Comparison of ENCODE assay signal across 27 mouse cellular contexts in genomic region chr11:113632303-113632702, GRCm38 (mm10). TPM values are rescaled to one million over a fixed set of nuclear protein-coding genes. Genes with fewer than 3 reads are reported as not detected.
DNase-seq lines count a peak whose midpoint lies in the region; ATAC-seq and TF ChIP-seq lines count a peak whose summit lies in the region.
"Had no signal": no experiment of that assay in that cellular context is flagged by ENCODE, and none has a peak within 500 bp of the region (broad histone marks: within the 10 kb centered on the region; RNA-seq: fewer than 3 reads in every experiment).

No protein-coding gene starts in this region.

- peak overlapping the region; percentile 57 for H3K4me2 ChIP-seq in intestine, postnatal 0 days (replicated peaks; ENCODE audit: low read depth)
- H3K4me2 ChIP-seq in liver, postnatal 0 days (ENCODE audit: low read depth, low read length) = peak overlapping the region; percentile 54
- H3K4me2 ChIP-seq: embryonic facial prominence, embryonic 12.5 days; forebrain, embryonic 13.5 days; hindbrain, embryonic 15.5 days; midbrain, embryonic 11.5 days; neural tube, embryonic 12.5 days had no signal

- ATAC-seq in intestine, postnatal 0 days = peak; percentile 38; the same call in 1 of the 2 replicates
- ATAC-seq in liver, postnatal 0 days = peak; percentile 19; the same call in 1 of the 2 replicates
- ATAC-seq: forebrain, embryonic 13.5 days had no signal

- no peaks in the 10 kb centered on the region for H3K9me3 ChIP-seq in intestine, postnatal 0 days (ENCODE audit: control insufficient read depth)
- H3K9me3 ChIP-seq in liver, postnatal 0 days (ENCODE audit: low read length) = no peaks in the 10 kb centered on the region
- H3K9me3 ChIP-seq: embryonic facial prominence, embryonic 12.5 days; forebrain, embryonic 13.5 days; heart, embryonic 10.5 days; hindbrain, embryonic 15.5 days; limb, embryonic 10.5 days; neural tube, embryonic 12.5 days had no signal

- TF ChIP-seq CTCF in liver, adult 2 months (IDR thresholded peaks at IDR 0.05; ENCODE audit: low read depth, low read length) = no peak
- peak; percentile 52 for TF ChIP-seq CTCF in intestine, postnatal 0 days (IDR thresholded peaks at IDR 0.05; ENCODE audit: low read depth)
- TF ChIP-seq CTCF in liver, postnatal 0 days (IDR thresholded peaks at IDR 0.05; ENCODE audit: low read depth) = no peak
- TF ChIP-seq CTCF in gastrocnemius, adult 2 months (IDR thresholded peaks at IDR 0.05) = no peak

- H3K36me3 ChIP-seq in liver, adult 2 months (ENCODE audit: control insufficient read depth, insufficient read depth, low read length) = no peaks in the 10 kb centered on the region
- H3K36me3 ChIP-seq in intestine, postnatal 0 days (ENCODE audit: control insufficient read depth, insufficient read depth) = no peaks in the 10 kb centered on the region
- no peaks in the 10 kb centered on the region for H3K36me3 ChIP-seq in liver, postnatal 0 days (replicated peaks; ENCODE audit: insufficient read depth, low read length)
- H3K36me3 ChIP-seq: embryonic facial prominence, embryonic 12.5 days; G1E; heart, embryonic 10.5 days; hindbrain, embryonic 15.5 days; limb, embryonic 10.5 days; neural tube, embryonic 12.5 days had no signal

- intact Hi-C loops in gastrocnemius, adult 2 months (cut with DNase I) = no loop called here

- no peak overlapping the region for H3K9ac ChIP-seq in liver, adult 2 months (ENCODE audit: low read depth, low read length)
- no peak overlapping the region for H3K9ac ChIP-seq in intestine, postnatal 0 days (ENCODE audit: low read depth, low read length)
- no peak overlapping the region for H3K9ac ChIP-seq in liver, postnatal 0 days (replicated peaks)
- H3K9ac ChIP-seq: embryonic facial prominence, embryonic 12.5 days; forebrain, embryonic 13.5 days; hindbrain, embryonic 15.5 days; liver, embryonic 14.5 days; neural tube, embryonic 12.5 days had no signal

- H3K27ac ChIP-seq in liver, adult 2 months (replicated peaks; ENCODE audit: insufficient read depth, low read depth, low read length) = 0 out of 2 replicates have a peak overlapping the region, but pooled peaks have one; percentile 18
- peak overlapping the region; percentile 64 for H3K27ac ChIP-seq in intestine, postnatal 0 days (ENCODE audit: low read depth, low read length)
- no peak overlapping the region for H3K27ac ChIP-seq in liver, postnatal 0 days (ENCODE audit: low read depth)
- no peak overlapping the region for H3K27ac ChIP-seq in gastrocnemius, adult 2 months
- H3K27ac ChIP-seq: embryonic facial prominence, embryonic 12.5 days; forebrain, embryonic 13.5 days; heart, embryonic 10.5 days; hindbrain, embryonic 15.5 days; limb, embryonic 10.5 days; liver, embryonic 14.5 days; neural tube, embryonic 12.5 days had no signal

- no peak for TF ChIP-seq POLR2A in liver, adult 2 months (IDR thresholded peaks at IDR 0.05; ENCODE audit: extremely low read depth, insufficient read depth, low read length)

- H3K4me1 ChIP-seq in liver, adult 2 months (ENCODE audit: control insufficient read depth, insufficient read depth, low read length) = peaks cover 8% of the 10 kb centered on the region
- H3K4me1 ChIP-seq in intestine, postnatal 0 days (replicated peaks; ENCODE audit: control insufficient read depth, insufficient read depth, low read length) = peaks cover 3% of the 10 kb centered on the region; the same call in 1 of the 2 replicates
- peaks cover 3% of the 10 kb centered on the region; the same call in 1 of the 2 replicates for H3K4me1 ChIP-seq in liver, postnatal 0 days (ENCODE audit: insufficient read depth)
- H3K4me1 ChIP-seq: embryonic facial prominence, embryonic 12.5 days; forebrain, embryonic 13.5 days; heart, embryonic 10.5 days; hindbrain, embryonic 15.5 days; limb, embryonic 10.5 days; neural tube, embryonic 12.5 days had no signal

- WGBS in liver, adult 2 months = 41% methylated on average over 7 of the region's 7 CpGs
- 47% methylated on average over 7 of the region's 7 CpGs for WGBS in intestine, postnatal 0 days
- 65% methylated on average over 7 of the region's 7 CpGs for WGBS in liver, postnatal 0 days (ENCODE audit: insufficient replicate concordance)

- H3K27me3 ChIP-seq in liver, adult 2 months (ENCODE audit: control insufficient read depth, insufficient read depth, low read length) = no peaks in the 10 kb centered on the region
- H3K27me3 ChIP-seq in intestine, postnatal 0 days (replicated peaks; ENCODE audit: control insufficient read depth, insufficient read depth, low read length) = no peaks in the 10 kb centered on the region
- no peaks in the 10 kb centered on the region for H3K27me3 ChIP-seq in liver, postnatal 0 days (ENCODE audit: insufficient read depth, low read length)
- H3K27me3 ChIP-seq: embryonic facial prominence, embryonic 12.5 days; forebrain, embryonic 13.5 days; hindbrain, embryonic 15.5 days; neural tube, embryonic 12.5 days had no signal

- H3K4me3 ChIP-seq in liver, adult 2 months (ENCODE audit: insufficient read depth, low read depth, low read length) = no peak overlapping the region
- H3K4me3 ChIP-seq in intestine, postnatal 0 days (ENCODE audit: low read depth, low read length) = no peak overlapping the region
- H3K4me3 ChIP-seq in liver, postnatal 0 days (ENCODE audit: low read depth, low read length) = no peak overlapping the region
- H3K4me3 ChIP-seq in gastrocnemius, adult 2 months = no peak overlapping the region
- H3K4me3 ChIP-seq: embryonic facial prominence, embryonic 12.5 days; forebrain, embryonic 13.5 days; heart, embryonic 10.5 days; hindbrain, embryonic 15.5 days; limb, embryonic 10.5 days; neural tube, embryonic 12.5 days had no signal

- no peak for TF ChIP-seq EP300 in liver, postnatal 0 days (IDR thresholded peaks at IDR 0.05; ENCODE audit: low read depth)

- DNase-seq in liver, adult 2 months (ENCODE audit: extremely low read depth, low read depth, low spot score) = no peak
- DNase-seq in liver = no peak
- no peak for DNase-seq in liver, postnatal 0 days
- peak; percentile 40 for DNase-seq in yolk sac, embryonic 10.5 days (ENCODE audit: low spot score)
- no peak for DNase-seq in gastrocnemius, adult 2 months
- no peak for DNase-seq in left cerebral cortex, adult 18-20 months (ENCODE audit: low spot score in 2 of 2)
- DNase-seq: adrenal gland, adult 8-10 months; B cell, adult 2 months; cerebellum, adult 2 months; cerebellum, postnatal 25 days; gastrocnemius, postnatal 10 days; kidney, postnatal 4 days; lung, postnatal 14 days; retina, postnatal 1 day; right cerebral cortex, postnatal 25 days had no signal

- no peaks in the 10 kb centered on the region for H3K79me2 ChIP-seq in liver, adult 2 months (ENCODE audit: control insufficient read depth, insufficient read depth, low read length)

RNA-seq across cellular contexts. Expression of gene Sstr2, which starts 13.2 kb away (rescaled TPM):
- total RNA-seq in liver, adult 2 months (2014; rRNA removed) = 0.07 TPM in 1 of 2 replicates, not detected in the other
- 0.17 TPM in 1 of 2 replicates, not detected in the other for polyA plus RNA-seq in liver, adult 2 months (2012; rRNA removed)
- 0.99 and 1.0 TPM in 2 replicates for polyA plus RNA-seq in intestine, postnatal 0 days (2015; fragmentation: Nextera tagmentation; extraction: Ambion mirVana)
- 1.6 and 2.0 TPM in 2 replicates for polyA plus RNA-seq in liver, postnatal 0 days (2015; fragmentation: Nextera tagmentation; extraction: Ambion mirVana)
- not detected for total RNA-seq in gastrocnemius, adult 2 months (2021)
- 10 to 100 TPM; 30.0 to 35.9 TPM for total RNA-seq in left cerebral cortex, adult 18-20 months (2021)
- total RNA-seq: CH12.LX had no signal
- polyA plus RNA-seq: G1E; heart, postnatal 0 days had no signal

RNA-seq across cellular contexts. Expression of gene Cog1, which starts 16.7 kb away (rescaled TPM):
- 6.0 and 8.3 TPM in 2 replicates for total RNA-seq in liver, adult 2 months (2014; rRNA removed)
- polyA plus RNA-seq in liver, adult 2 months (2012; rRNA removed) = 14.6 and 17.7 TPM in 2 replicates
- 19.6 and 20.9 TPM in 2 replicates for polyA plus RNA-seq in intestine, postnatal 0 days (2015; fragmentation: Nextera tagmentation; extraction: Ambion mirVana)
- polyA plus RNA-seq in liver, postnatal 0 days (2015; fragmentation: Nextera tagmentation; extraction: Ambion mirVana) = 6.5 and 7.1 TPM in 2 replicates
- 10 to 100 TPM; 18.5 to 19.1 TPM for total RNA-seq in gastrocnemius, adult 2 months (2021)
- 10 to 100 TPM; 47.3 to 51.8 TPM for total RNA-seq in left cerebral cortex, adult 18-20 months (2021)

RNA-seq across cellular contexts. Expression of gene Slc39a11, which starts 17.6 kb away (rescaled TPM):
- 18.8 and 21.5 TPM in 2 replicates for total RNA-seq in liver, adult 2 months (2014; rRNA removed)
- 22.8 and 27.2 TPM in 2 replicates for polyA plus RNA-seq in liver, adult 2 months (2012; rRNA removed)
- 50.7 and 54.7 TPM in 2 replicates for polyA plus RNA-seq in intestine, postnatal 0 days (2015; fragmentation: Nextera tagmentation; extraction: Ambion mirVana)
- polyA plus RNA-seq in liver, postnatal 0 days (2015; fragmentation: Nextera tagmentation; extraction: Ambion mirVana) = 10.2 and 10.9 TPM in 2 replicates
- total RNA-seq in gastrocnemius, adult 2 months (2021) = 1 to 10 TPM; 1.8 to 3.0 TPM
- total RNA-seq in left cerebral cortex, adult 18-20 months (2021) = 10 to 100 TPM; 13.9 to 15.3 TPM

RNA-seq across cellular contexts. Expression of gene Fam104a, which starts 51.7 kb away (rescaled TPM):
- total RNA-seq in liver, adult 2 months (2014; rRNA removed) = 4.5 and 5.6 TPM in 2 replicates
- 15.2 and 16.4 TPM in 2 replicates for polyA plus RNA-seq in liver, adult 2 months (2012; rRNA removed)
- 40.0 and 41.9 TPM in 2 replicates for polyA plus RNA-seq in intestine, postnatal 0 days (2015; fragmentation: Nextera tagmentation; extraction: Ambion mirVana)
- 24.1 and 26.5 TPM in 2 replicates for polyA plus RNA-seq in liver, postnatal 0 days (2015; fragmentation: Nextera tagmentation; extraction: Ambion mirVana)
- total RNA-seq in gastrocnemius, adult 2 months (2021) = 10 to 100 TPM; 29.0 to 33.0 TPM
- 10 to 100 TPM; 31.8 to 33.9 TPM for total RNA-seq in left cerebral cortex, adult 18-20 months (2021)

RNA-seq across cellular contexts. Expression of gene D11Wsu47e, which starts 51.9 kb away (rescaled TPM):
- total RNA-seq in liver, adult 2 months (2014; rRNA removed) = 4.1 and 5.0 TPM in 2 replicates
- 3.3 and 4.5 TPM in 2 replicates for polyA plus RNA-seq in liver, adult 2 months (2012; rRNA removed)
- 9.0 and 9.6 TPM in 2 replicates for polyA plus RNA-seq in intestine, postnatal 0 days (2015; fragmentation: Nextera tagmentation; extraction: Ambion mirVana)
- polyA plus RNA-seq in liver, postnatal 0 days (2015; fragmentation: Nextera tagmentation; extraction: Ambion mirVana) = 4.3 and 4.6 TPM in 2 replicates
- total RNA-seq in gastrocnemius, adult 2 months (2021) = 1 to 10 TPM; 4.5 to 6.3 TPM
- total RNA-seq in left cerebral cortex, adult 18-20 months (2021) = 10 to 100 TPM; 12.1 to 12.8 TPM

Comparison
In these comparisons a context has a peak if more than half of its experiments do, and no peak if none do; other contexts are left out.
1. H3K27ac ChIP-seq: peak in liver, adult 2 months (single experiment) and intestine, postnatal 0 days (single experiment); none in liver, postnatal 0 days (single experiment) and gastrocnemius, adult 2 months (single experiment).
2. RNA of gene Sstr2, which starts 13.2 kb away (total RNA-seq): 30.0 to 35.9 TPM in left cerebral cortex, adult 18-20 months; not detected in gastrocnemius, adult 2 months and 0.07 TPM in liver, adult 2 months; every median in the first group is over 10 times any median in the second.